In the genomic region with DNA sequence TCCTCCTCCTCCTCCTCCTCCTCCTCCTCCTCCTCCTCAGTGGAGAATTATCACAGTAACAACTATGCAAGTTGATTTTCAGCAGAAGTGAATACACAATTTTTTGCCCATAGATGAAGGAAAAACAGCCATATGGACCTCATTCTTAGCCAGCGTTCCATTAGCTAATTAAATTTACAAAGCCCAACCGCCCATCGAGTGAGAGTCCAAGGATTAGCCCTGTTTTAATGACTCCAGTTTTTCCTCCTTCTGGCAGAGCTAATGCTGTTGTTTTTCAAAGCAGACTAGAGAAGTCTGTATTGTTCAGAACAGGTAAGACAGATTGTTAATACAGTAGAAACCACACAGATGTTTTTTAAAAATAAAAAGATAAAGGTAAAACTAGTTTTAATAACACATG, we compare ENCODE assay signal across 28 mouse cellular contexts. TPM values are rescaled to one million over a fixed set of nuclear protein-coding genes. Genes with fewer than 3 reads are reported as not detected.
DNase-seq lines count a peak whose midpoint lies in the region; ATAC-seq and TF ChIP-seq lines count a peak whose summit lies in the region.
"Had no signal": no experiment of that assay in that cellular context is flagged by ENCODE, and none has a peak within 500 bp of the region (broad histone marks: within the 10 kb centered on the region; RNA-seq: fewer than 3 reads in every experiment).

No protein-coding gene starts in this region.

- peak; percentile 64 for ATAC-seq in forebrain, embryonic 15.5 days (replicated peaks)
- ATAC-seq in midbrain, postnatal 0 days (ENCODE audit: low FRiP score): no peak
- ATAC-seq in midbrain, embryonic 13.5 days: no peak
- ATAC-seq: activated CD4-positive, CD25-positive, alpha-beta regulatory T cell, adult 4 months; intestine, embryonic 15.5 days; Patski had no signal

- DNase-seq in cerebellum, postnatal 10 days: peak; percentile 50 to 51
- no peak for DNase-seq in cerebellum, postnatal 4 days (ENCODE audit: low spot score in 2 of 2)
- no peak for DNase-seq in forebrain, embryonic 10.5 days (ENCODE audit: extremely low spot score, low spot score)
- peak; percentile 39 for DNase-seq in midbrain, postnatal 0 days (ENCODE audit: low spot score)
- DNase-seq in retina, postnatal 1 day: peak; percentile 59
- DNase-seq in embryo, embryonic 10.5 days (ENCODE audit: low spot score): no peak
- DNase-seq: adrenal gland, adult 2 months; adrenal gland, postnatal 25 days; gastrocnemius, postnatal 36 days; heart, adult 11 months; heart, postnatal 36 days; kidney, adult 18-20 months had no signal

- H3K9me3 ChIP-seq in forebrain, embryonic 15.5 days: no peaks in the 10 kb centered on the region
- no peaks in the 10 kb centered on the region for H3K9me3 ChIP-seq in forebrain, embryonic 10.5 days
- H3K9me3 ChIP-seq in midbrain, postnatal 0 days (ENCODE audit: low read length): no peaks in the 10 kb centered on the region
- H3K9me3 ChIP-seq in midbrain, embryonic 13.5 days: no peaks in the 10 kb centered on the region
- H3K9me3 ChIP-seq: embryonic facial prominence, embryonic 10.5 days; heart, embryonic 13.5 days; hindbrain, embryonic 15.5 days; intestine, embryonic 15.5 days had no signal

- no peak overlapping the region for H3K4me2 ChIP-seq in forebrain, embryonic 15.5 days (replicated peaks)
- no peak overlapping the region for H3K4me2 ChIP-seq in midbrain, postnatal 0 days (ENCODE audit: low read depth, low read length, poor library complexity, severe bottlenecking)
- H3K4me2 ChIP-seq in midbrain, embryonic 13.5 days (replicated peaks): no peak overlapping the region
- H3K4me2 ChIP-seq: heart, embryonic 13.5 days; hindbrain, embryonic 15.5 days; intestine, embryonic 15.5 days had no signal

- H3K27me3 ChIP-seq in forebrain, embryonic 15.5 days: no peaks in the 10 kb centered on the region
- peaks cover 48% of the 10 kb centered on the region for H3K27me3 ChIP-seq in forebrain, embryonic 10.5 days (ENCODE audit: poor library complexity, severe bottlenecking)
- H3K27me3 ChIP-seq in midbrain, postnatal 0 days (ENCODE audit: insufficient read depth, low read length): no peaks in the 10 kb centered on the region
- H3K27me3 ChIP-seq in midbrain, embryonic 13.5 days: no peaks in the 10 kb centered on the region
- H3K27me3 ChIP-seq: heart, embryonic 13.5 days; hindbrain, embryonic 15.5 days; intestine, embryonic 15.5 days had no signal

- H3K9ac ChIP-seq in forebrain, embryonic 15.5 days (replicated peaks): no peak overlapping the region
- no peak overlapping the region for H3K9ac ChIP-seq in midbrain, postnatal 0 days (replicated peaks; ENCODE audit: low read length, poor library complexity, severe bottlenecking)
- H3K9ac ChIP-seq in midbrain, embryonic 13.5 days (replicated peaks): no peak overlapping the region
- H3K9ac ChIP-seq: heart, embryonic 13.5 days; hindbrain, embryonic 15.5 days; intestine, embryonic 15.5 days had no signal

- 13% methylated on average over 3 of the region's 3 CpGs for WGBS in forebrain, embryonic 15.5 days
- 31% methylated on average over 3 of the region's 3 CpGs for WGBS in forebrain, embryonic 10.5 days
- 53% methylated on average over 3 of the region's 3 CpGs for WGBS in midbrain, postnatal 0 days
- WGBS in midbrain, embryonic 13.5 days: 39% methylated on average over 3 of the region's 3 CpGs

- no peak for TF ChIP-seq CTCF in midbrain, postnatal 0 days (IDR thresholded peaks at IDR 0.05)

- H3K36me3 ChIP-seq in forebrain, embryonic 15.5 days: no peaks in the 10 kb centered on the region
- H3K36me3 ChIP-seq in forebrain, embryonic 10.5 days (replicated peaks): no peaks in the 10 kb centered on the region
- H3K36me3 ChIP-seq in midbrain, postnatal 0 days (ENCODE audit: insufficient read depth, low read length): no peaks in the 10 kb centered on the region
- H3K36me3 ChIP-seq in midbrain, embryonic 13.5 days: no peaks in the 10 kb centered on the region
- H3K36me3 ChIP-seq: embryonic facial prominence, embryonic 10.5 days; hindbrain, embryonic 15.5 days; intestine, embryonic 15.5 days had no signal

- no peak overlapping the region for H3K27ac ChIP-seq in forebrain, embryonic 15.5 days (replicated peaks)
- no peak overlapping the region for H3K27ac ChIP-seq in forebrain, embryonic 10.5 days
- no peak overlapping the region for H3K27ac ChIP-seq in midbrain, postnatal 0 days (ENCODE audit: low read depth, low read length)
- no peak overlapping the region for H3K27ac ChIP-seq in midbrain, embryonic 13.5 days
- H3K27ac ChIP-seq: embryonic facial prominence, embryonic 10.5 days; heart, embryonic 13.5 days; hindbrain, embryonic 15.5 days; intestine, embryonic 15.5 days had no signal

- H3K4me3 ChIP-seq in forebrain, embryonic 15.5 days: no peak overlapping the region
- H3K4me3 ChIP-seq in forebrain, embryonic 10.5 days: no peak overlapping the region
- H3K4me3 ChIP-seq in midbrain, postnatal 0 days (ENCODE audit: low read depth, low read length): no peak overlapping the region
- H3K4me3 ChIP-seq in midbrain, embryonic 13.5 days (replicated peaks): no peak overlapping the region
- H3K4me3 ChIP-seq: embryonic facial prominence, embryonic 10.5 days; erythroblast, embryonic 14.5 days; heart, embryonic 13.5 days; hindbrain, embryonic 15.5 days; intestine, embryonic 15.5 days had no signal

- H3K4me1 ChIP-seq in forebrain, embryonic 15.5 days: peaks cover 18% of the 10 kb centered on the region
- H3K4me1 ChIP-seq in forebrain, embryonic 10.5 days: peaks cover 5% of the 10 kb centered on the region
- H3K4me1 ChIP-seq in midbrain, postnatal 0 days (ENCODE audit: insufficient read depth, low read length): no peaks in the 10 kb centered on the region
- no peaks in the 10 kb centered on the region for H3K4me1 ChIP-seq in midbrain, embryonic 13.5 days (replicated peaks)
- H3K4me1 ChIP-seq: hindbrain, embryonic 15.5 days; intestine, embryonic 15.5 days had no signal

RNA-seq across cellular contexts. Expression of a gene that starts 31.8 kb away (rescaled TPM):
- polyA plus RNA-seq in forebrain, embryonic 15.5 days (2015; fragmentation: Nextera tagmentation; extraction: Ambion mirVana): not detected in 2 replicates
- polyA plus RNA-seq in forebrain, embryonic 10.5 days (2016; fragmentation: Nextera tagmentation; extraction: Ambion mirVana): not detected in 2 replicates
- not detected in 2 replicates for total RNA-seq in midbrain, postnatal 0 days (2014; rRNA removed)
- polyA plus RNA-seq in midbrain, postnatal 0 days (2015; fragmentation: Nextera tagmentation; extraction: Ambion mirVana): not detected in 2 replicates
- polyA plus RNA-seq in midbrain, embryonic 13.5 days (2015; fragmentation: Nextera tagmentation; extraction: Ambion mirVana): not detected in 2 replicates
- total RNA-seq: adrenal gland, adult 2 months; adrenal gland, postnatal 25 days; gastrocnemius, adult 8-10 months; gastrocnemius, postnatal 36 days; heart, postnatal 36 days; MEL had no signal
- polyA plus RNA-seq: activated CD4-positive, CD25-positive, alpha-beta regulatory T cell, adult 4 months; adrenal gland, adult 2 months; C2C12; embryonic facial prominence, embryonic 10.5 days; embryonic facial prominence, embryonic 14.5 days; erythroblast, embryonic 14.5 days; heart, embryonic 13.5 days; heart, postnatal 0 days; hindbrain, embryonic 11.5 days; hindbrain, embryonic 15.5 days; intestine, embryonic 15.5 days; kidney, embryonic 14.5 days; Patski had no signal

Comparison
In these comparisons a context has a peak if more than half of its experiments do, and no peak if none do; other contexts are left out.
1. DNase-seq: peak in cerebellum, postnatal 10 days (2 of 2), midbrain, postnatal 0 days (single experiment) and retina, postnatal 1 day (single experiment); none in cerebellum, postnatal 4 days (0 of 2), forebrain, embryonic 10.5 days (single experiment) and embryo, embryonic 10.5 days (single experiment).